Mouse (Mus musculus): ENCODE data around the gene Tshz2. TPM values are rescaled to one million over a fixed set of nuclear protein-coding genes. Genes with fewer than 3 reads are reported as not detected.

The Tshz2 gene
- polyA plus RNA-seq, 1 experiment from 2014 or later: 22.8 TPM

- Histone ChIP-seq H3K9ac (ENCODE audit: low read depth, low read length) (no peak overlapping the region), H3K9me3 (replicated peaks; ENCODE audit: control insufficient read depth, low read length, poor library complexity, severe bottlenecking) (no peaks in the 10 kb centered on the region), H3K4me3 (ENCODE audit: low read depth, low read length) (no peak overlapping the region), H3K27ac (ENCODE audit: low read length) (no peak overlapping the region), H3K36me3 (ENCODE audit: control insufficient read depth, insufficient read depth, low read length) (no peaks in the 10 kb centered on the region), H3K27me3 (ENCODE audit: control insufficient read depth, insufficient read depth, low read depth, low read length) (no peaks in the 10 kb centered on the region), H3K4me2 (ENCODE audit: low read length) (no peak overlapping the region), H3K4me1 (ENCODE audit: control insufficient read depth, insufficient read depth, low read length) (peaks cover 3% of the 10 kb centered on the region; the same call in 1 of the 2 replicates)
- WGBS: 69% methylated on average over 15 of the region's 15 CpGs
- ATAC-seq: no peak
These were observed 118.0 kb downstream of the Tshz2 start for GRCm38 (mm10) chr2:169750574-169751491.

GRCm38 (mm10) chr2:169752126-169752525 lies 119.3 kb downstream of the Tshz2 start:
- peaks cover 3% of the 10 kb centered on the region; the same call in 1 of the 2 replicates for H3K4me1 ChIP-seq (ENCODE audit: control insufficient read depth, insufficient read depth, low read length)
- WGBS: 86% methylated on average over 9 of the region's 9 CpGs

DNA sequence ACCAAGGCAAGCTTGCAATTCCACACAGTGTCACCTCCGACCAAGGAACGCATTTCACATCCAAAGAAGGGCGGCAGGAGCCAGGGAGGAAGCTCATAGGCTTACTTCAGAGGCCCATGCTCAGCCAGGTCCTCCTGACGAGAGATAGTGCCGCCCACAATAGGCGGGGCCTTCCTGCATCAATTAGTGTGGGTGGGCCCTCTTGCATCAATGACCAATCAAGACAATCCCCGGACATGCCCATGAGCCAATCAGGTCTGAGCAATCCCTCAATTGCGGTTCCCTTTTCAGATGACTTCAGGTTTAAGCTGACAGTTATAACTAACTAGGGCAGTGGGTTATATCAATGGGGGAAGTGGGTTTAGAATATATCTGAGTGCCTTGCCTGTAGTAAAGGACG lies 120.6 kb downstream of the Tshz2 start:
- Histone ChIP-seq H3K27me3 (ENCODE audit: control insufficient read depth, insufficient read depth, low read depth, low read length) (no peaks in the 10 kb centered on the region), H3K27ac (ENCODE audit: low read length) (no peak overlapping the region), H3K4me2 (ENCODE audit: low read length) (no peak overlapping the region), H3K9me3 (replicated peaks; ENCODE audit: control insufficient read depth, low read length, poor library complexity, severe bottlenecking) (no peaks in the 10 kb centered on the region), H3K9ac (ENCODE audit: low read depth, low read length) (no peak overlapping the region), H3K4me1 (ENCODE audit: control insufficient read depth, insufficient read depth, low read length) (peaks cover 3% of the 10 kb centered on the region; the same call in 1 of the 2 replicates), H3K4me3 (ENCODE audit: low read depth, low read length) (no peak overlapping the region), H3K36me3 (ENCODE audit: control insufficient read depth, insufficient read depth, low read length) (no peaks in the 10 kb centered on the region)
- 83% methylated on average over 9 of the region's 9 CpGs for WGBS
- ATAC-seq: no peak

More at GRCm38 (mm10) chr2:169752126-169752525, 119.3 kb downstream of the Tshz2 start:
- H3K27ac ChIP-seq (ENCODE audit: low read length): no peak overlapping the region
- H3K27me3 ChIP-seq (ENCODE audit: control insufficient read depth, insufficient read depth, low read depth, low read length): no peaks in the 10 kb centered on the region
- H3K4me3 ChIP-seq (ENCODE audit: low read depth, low read length): no peak overlapping the region
- no peaks in the 10 kb centered on the region for H3K36me3 ChIP-seq (ENCODE audit: control insufficient read depth, insufficient read depth, low read length)
- ATAC-seq: no peak
- H3K9ac ChIP-seq (ENCODE audit: low read depth, low read length): no peak overlapping the region
- no peaks in the 10 kb centered on the region for H3K9me3 ChIP-seq (replicated peaks; ENCODE audit: control insufficient read depth, low read length, poor library complexity, severe bottlenecking)
- no peak overlapping the region for H3K4me2 ChIP-seq (ENCODE audit: low read length)

- no peak for ATAC-seq
- 64% methylated on average over 7 of the region's 7 CpGs for WGBS
- Histone ChIP-seq H3K27me3 (ENCODE audit: control insufficient read depth, insufficient read depth, low read depth, low read length) (no peaks in the 10 kb centered on the region), H3K4me1 (ENCODE audit: control insufficient read depth, insufficient read depth, low read length) (peaks cover 3% of the 10 kb centered on the region; the same call in 1 of the 2 replicates), H3K4me3 (ENCODE audit: low read depth, low read length) (no peak overlapping the region), H3K4me2 (ENCODE audit: low read length) (no peak overlapping the region), H3K36me3 (ENCODE audit: control insufficient read depth, insufficient read depth, low read length) (no peaks in the 10 kb centered on the region), H3K9me3 (replicated peaks; ENCODE audit: control insufficient read depth, low read length, poor library complexity, severe bottlenecking) (no peaks in the 10 kb centered on the region), H3K27ac (ENCODE audit: low read length) (no peak overlapping the region), H3K9ac (ENCODE audit: low read depth, low read length) (no peak overlapping the region)
These were observed 122.3 kb downstream of the Tshz2 start for GRCm38 (mm10) chr2:169755091-169755490.

GRCm38 (mm10) chr2:169758120-169758519 lies 125.3 kb downstream of the Tshz2 start:
- no peaks in the 10 kb centered on the region for H3K36me3 ChIP-seq (ENCODE audit: control insufficient read depth, insufficient read depth, low read length)
- no peak overlapping the region for H3K27ac ChIP-seq (ENCODE audit: low read length)
- H3K27me3 ChIP-seq (ENCODE audit: control insufficient read depth, insufficient read depth, low read depth, low read length): no peaks in the 10 kb centered on the region
- no peak overlapping the region for H3K9ac ChIP-seq (ENCODE audit: low read depth, low read length)
- H3K4me2 ChIP-seq (ENCODE audit: low read length): no peak overlapping the region
- WGBS: 88% methylated on average over 6 of the region's 6 CpGs
- no peak overlapping the region for H3K4me3 ChIP-seq (ENCODE audit: low read depth, low read length)
- no peaks in the 10 kb centered on the region for H3K4me1 ChIP-seq (ENCODE audit: control insufficient read depth, insufficient read depth, low read length)
- H3K9me3 ChIP-seq (replicated peaks; ENCODE audit: control insufficient read depth, low read length, poor library complexity, severe bottlenecking): no peaks in the 10 kb centered on the region
- no peak for ATAC-seq

- 100% methylated on average over 1 of the region's 1 CpGs for WGBS
- ATAC-seq: no peak
These were observed 127.3 kb downstream of the Tshz2 start for GRCm38 (mm10) chr2:169760117-169760516.

GRCm38 (mm10) chr2:169761726-169762125 lies 128.9 kb downstream of the Tshz2 start:
- Histone ChIP-seq H3K4me2 (ENCODE audit: low read length) (no peak overlapping the region), H3K27me3 (ENCODE audit: control insufficient read depth, insufficient read depth, low read depth, low read length) (no peaks in the 10 kb centered on the region), H3K27ac (ENCODE audit: low read length) (no peak overlapping the region), H3K9ac (ENCODE audit: low read depth, low read length) (no peak overlapping the region), H3K36me3 (ENCODE audit: control insufficient read depth, insufficient read depth, low read length) (no peaks in the 10 kb centered on the region), H3K4me3 (ENCODE audit: low read depth, low read length) (no peak overlapping the region), H3K9me3 (replicated peaks; ENCODE audit: control insufficient read depth, low read length, poor library complexity, severe bottlenecking) (no peaks in the 10 kb centered on the region), H3K4me1 (ENCODE audit: control insufficient read depth, insufficient read depth, low read length) (no peaks in the 10 kb centered on the region)
- WGBS: 54% methylated on average over 3 of the region's 3 CpGs
- no peak for ATAC-seq

More at GRCm38 (mm10) chr2:169760117-169760516, 127.3 kb downstream of the Tshz2 start:
- Histone ChIP-seq H3K4me3 (ENCODE audit: low read depth, low read length) (no peak overlapping the region), H3K27me3 (ENCODE audit: control insufficient read depth, insufficient read depth, low read depth, low read length) (no peaks in the 10 kb centered on the region), H3K9ac (ENCODE audit: low read depth, low read length) (no peak overlapping the region), H3K4me1 (ENCODE audit: control insufficient read depth, insufficient read depth, low read length) (no peaks in the 10 kb centered on the region), H3K4me2 (ENCODE audit: low read length) (no peak overlapping the region), H3K36me3 (ENCODE audit: control insufficient read depth, insufficient read depth, low read length) (no peaks in the 10 kb centered on the region), H3K27ac (ENCODE audit: low read length) (no peak overlapping the region), H3K9me3 (replicated peaks; ENCODE audit: control insufficient read depth, low read length, poor library complexity, severe bottlenecking) (no peaks in the 10 kb centered on the region)

- H3K36me3 ChIP-seq (ENCODE audit: control insufficient read depth, insufficient read depth, low read length): no peaks in the 10 kb centered on the region
- H3K27me3 ChIP-seq (ENCODE audit: control insufficient read depth, insufficient read depth, low read depth, low read length): no peaks in the 10 kb centered on the region
- WGBS: 88% methylated on average over 8 of the region's 8 CpGs
- no peak overlapping the region for H3K27ac ChIP-seq (ENCODE audit: low read length)
- no peak overlapping the region for H3K4me3 ChIP-seq (ENCODE audit: low read depth, low read length)
- H3K9me3 ChIP-seq (replicated peaks; ENCODE audit: control insufficient read depth, low read length, poor library complexity, severe bottlenecking): no peaks in the 10 kb centered on the region
- no peak overlapping the region for H3K9ac ChIP-seq (ENCODE audit: low read depth, low read length)
- H3K4me2 ChIP-seq (ENCODE audit: low read length): no peak overlapping the region
- no peaks in the 10 kb centered on the region for H3K4me1 ChIP-seq (ENCODE audit: control insufficient read depth, insufficient read depth, low read length)
- ATAC-seq: no peak
These were observed 129.5 kb downstream of the Tshz2 start for GRCm38 (mm10) chr2:169762301-169762700.

- WGBS: 86% methylated on average over 8 of the region's 8 CpGs
- no peak overlapping the region for H3K9ac ChIP-seq (ENCODE audit: low read depth, low read length)
- no peak overlapping the region for H3K4me2 ChIP-seq (ENCODE audit: low read length)
- H3K27ac ChIP-seq (ENCODE audit: low read length): no peak overlapping the region
- no peaks in the 10 kb centered on the region for H3K36me3 ChIP-seq (ENCODE audit: control insufficient read depth, insufficient read depth, low read length)
- H3K9me3 ChIP-seq (replicated peaks; ENCODE audit: control insufficient read depth, low read length, poor library complexity, severe bottlenecking): no peaks in the 10 kb centered on the region
- no peaks in the 10 kb centered on the region for H3K27me3 ChIP-seq (ENCODE audit: control insufficient read depth, insufficient read depth, low read depth, low read length)
- no peak for ATAC-seq
- no peaks in the 10 kb centered on the region for H3K4me1 ChIP-seq (ENCODE audit: control insufficient read depth, insufficient read depth, low read length)
- no peak overlapping the region for H3K4me3 ChIP-seq (ENCODE audit: low read depth, low read length)
These were observed 130.9 kb downstream of the Tshz2 start for GRCm38 (mm10) chr2:169763716-169764115.
